Mouse (Mus musculus) C2C12 (cell line): ENCODE results near the gene Spred2. TPM values are rescaled to one million over a fixed set of nuclear protein-coding genes. Genes with fewer than 3 reads are reported as not detected.

ENCODE experiments used
- H3K27me3 ChIP-seq: one replicate; pipeline ENCODE4 v1.6.1; 2011; ENCODE audit not compliant: control insufficient read depth, insufficient read depth, insufficient read length
- H3K36me3 ChIP-seq: one replicate; pipeline ENCODE4 v1.6.1; 2011; ENCODE audit not compliant: control insufficient read depth, insufficient read depth
- H3K4me3 ChIP-seq: one replicate; pipeline ENCODE4 v1.5.1; 2011; ENCODE audit warnings: mild to moderate bottlenecking, control low read depth; ENCODE audit not compliant: poor library complexity, insufficient read depth, severe bottlenecking
- H3K79me2 ChIP-seq: one replicate; pipeline ENCODE4 v1.6.1; 2011; ENCODE audit not compliant: control insufficient read depth, insufficient read depth
- H3K79me3 ChIP-seq: one replicate; pipeline ENCODE4 v1.6.1; 2011; ENCODE audit warnings: low read depth, control low read depth
- H3ac ChIP-seq: one replicate; pipeline ENCODE3; 2011; ENCODE audit warnings: low read depth; ENCODE audit not compliant: control insufficient read depth, insufficient read length
- CEBPB ChIP-seq: IDR thresholded peaks from one replicate; pipeline ENCODE4 v1.6.1; 2011; ENCODE audit warnings: low read depth, mild to moderate bottlenecking, control low read depth, moderate library complexity
- CTCF ChIP-seq: IDR thresholded peaks from one replicate; pipeline ENCODE4 v1.5.1; 2011; ENCODE audit not compliant: control insufficient read depth, insufficient read depth, insufficient read length
- FOSL1 ChIP-seq: IDR thresholded peaks from one replicate; pipeline ENCODE4 v1.8.0; 2011; ENCODE audit warnings: mild to moderate bottlenecking, low read length; ENCODE audit not compliant: poor library complexity, insufficient read depth, severe bottlenecking
- MAX ChIP-seq: IDR thresholded peaks from one replicate; pipeline ENCODE4 v1.6.1; 2011; ENCODE audit warnings: mild to moderate bottlenecking, control low read depth
- MYOD1 ChIP-seq: IDR thresholded peaks from one replicate; pipeline ENCODE4 v1.6.1; 2011; ENCODE audit warnings: low read depth; ENCODE audit not compliant: control insufficient read depth, insufficient read length
- MYOG ChIP-seq: IDR thresholded peaks from one replicate; pipeline ENCODE4 v1.6.1; 2011; ENCODE audit not compliant: control insufficient read depth, insufficient read length; ENCODE audit errors: extremely low read depth
- USF1 ChIP-seq: IDR thresholded peaks from one replicate; pipeline ENCODE4 v1.6.1; 2011; ENCODE audit warnings: low read depth, mild to moderate bottlenecking, control low read depth, moderate library complexity
- polyA plus RNA-seq: library from polyadenylated mRNA; unstranded; fragments of >200 nt; fragmentation: generic; extraction: Trizol; gene quantifications from one replicate; pipeline ENCODE4 v1.2.1, GENCODE M21; 2012; ENCODE audit warnings: missing spikeins

Gene Spred2
- polyA plus RNA-seq, 1 experiment = 22.0 TPM

- Histone ChIP-seq H3K36me3 (peaks cover 17% of the 10 kb centered on the region), H3ac (no peak overlapping the region), H3K79me2 (peaks cover 100% of the 10 kb centered on the region), H3K27me3 (no peaks in the 10 kb centered on the region), H3K4me3 (no peak overlapping the region), H3K79me3 (peaks cover 91% of the 10 kb centered on the region)
- no peak for TF ChIP-seq MYOD1
- TF ChIP-seq MYOG = no peak
- TF ChIP-seq CTCF = no peak
- TF ChIP-seq USF1 = no peak
- peak; percentile 81 for TF ChIP-seq CEBPB
- TF ChIP-seq MAX = no peak
Observed at GRCm38 (mm10) chr11:19961088-19961487, 36.9 kb downstream of the Spred2 start.

GRCm38 (mm10) chr11:19961766-19962365, 37.7 kb downstream of the Spred2 start:
- Histone ChIP-seq H3K27me3 (no peaks in the 10 kb centered on the region), H3K36me3 (peaks cover 21% of the 10 kb centered on the region), H3K79me2 (peaks cover 100% of the 10 kb centered on the region), H3K79me3 (peaks cover 88% of the 10 kb centered on the region), H3ac (no peak overlapping the region), H3K4me3 (no peak overlapping the region)
- TF ChIP-seq FOSL1 = no peak
- TF ChIP-seq MYOG = no peak
- no peak for TF ChIP-seq CTCF
- no peak for TF ChIP-seq USF1
- no peak for TF ChIP-seq MYOD1

GRCm38 (mm10) chr11:19962796-19963195, 38.6 kb downstream of the Spred2 start:
- H3K79me2 ChIP-seq = peaks cover 100% of the 10 kb centered on the region
- peaks cover 21% of the 10 kb centered on the region for H3K36me3 ChIP-seq
- H3K4me3 ChIP-seq = no peak overlapping the region
- TF ChIP-seq MYOG (no peak), FOSL1 (no peak), CTCF (no peak), MYOD1 (no peak), USF1 (no peak), CEBPB (no peak), MAX (no peak)
- no peak overlapping the region for H3ac ChIP-seq
- no peaks in the 10 kb centered on the region for H3K27me3 ChIP-seq
- H3K79me3 ChIP-seq = peaks cover 87% of the 10 kb centered on the region

- Histone ChIP-seq H3K4me3 (no peak overlapping the region), H3K79me2 (peaks cover 100% of the 10 kb centered on the region), H3K27me3 (no peaks in the 10 kb centered on the region), H3K79me3 (peaks cover 88% of the 10 kb centered on the region), H3ac (no peak overlapping the region), H3K36me3 (peaks cover 23% of the 10 kb centered on the region)
- TF ChIP-seq CEBPB (no peak), MAX (no peak), USF1 (no peak), MYOD1 (no peak), MYOG (no peak), FOSL1 (no peak), CTCF (no peak)
Observed at GRCm38 (mm10) chr11:19963717-19964141, 39.6 kb downstream of the Spred2 start.

- no peak overlapping the region for H3K4me3 ChIP-seq
- no peak overlapping the region for H3ac ChIP-seq
- H3K36me3 ChIP-seq = peaks cover 29% of the 10 kb centered on the region
- H3K79me3 ChIP-seq = peaks cover 88% of the 10 kb centered on the region
- H3K27me3 ChIP-seq = no peaks in the 10 kb centered on the region
- peaks cover 100% of the 10 kb centered on the region for H3K79me2 ChIP-seq
- no peak for TF ChIP-seq FOSL1
- TF ChIP-seq MAX = no peak
- TF ChIP-seq USF1 = no peak
- TF ChIP-seq MYOD1 = no peak
- TF ChIP-seq CTCF = no peak
- TF ChIP-seq MYOG = no peak
- TF ChIP-seq CEBPB = no peak
Observed at GRCm38 (mm10) chr11:19964333-19964732, 40.2 kb downstream of the Spred2 start.

- H3K27me3 ChIP-seq = no peaks in the 10 kb centered on the region
- H3K79me2 ChIP-seq = peaks cover 100% of the 10 kb centered on the region
- H3ac ChIP-seq = no peak overlapping the region
- no peak for TF ChIP-seq FOSL1
- no peak for TF ChIP-seq MAX
- no peak for TF ChIP-seq MYOG
- TF ChIP-seq USF1 = no peak
- TF ChIP-seq CTCF = no peak
- TF ChIP-seq CEBPB = no peak
- no peak for TF ChIP-seq MYOD1
- no peak overlapping the region for H3K4me3 ChIP-seq
- H3K79me3 ChIP-seq = peaks cover 85% of the 10 kb centered on the region
- peaks cover 34% of the 10 kb centered on the region for H3K36me3 ChIP-seq
Observed at GRCm38 (mm10) chr11:19965037-19965611, 40.9 kb downstream of the Spred2 start.
